Mouse (Mus musculus) CD8-positive naive resting alpha-beta T cell, adult 57 days (primary cell): ENCODE data around the gene Vac14. TPM values are rescaled to one million over a fixed set of nuclear protein-coding genes. Genes with fewer than 3 reads are reported as not detected.

ENCODE experiments used
- total RNA-seq: library from RNA; stranded (reverse); gene quantifications from one replicate; pipeline ENCODE4 v1.2.4, GENCODE M21; 2023

The Vac14 gene
- 54.8 TPM for total RNA-seq

GRCm38 (mm10) chr8:110618391-110619207 lies at the start of gene Vac14:
TSS of gene Vac14 (plus strand) at chr8:110618585.

GRCm38 (mm10) chr8:110720685-110721598 lies 102.6 kb downstream of the Vac14 start, which contains the start of gene Mtss1l:
TSS of gene Mtss1l (plus strand) at chr8:110721476.

Other genes with a start within 250 kb of the Vac14 start
- gene Mtss1l, start 102.9 kb downstream of the Vac14 start, total RNA-seq, result 3.3 TPM
- not detected for gene Il34, start 187.3 kb downstream of the Vac14 start, total RNA-seq
- gene Cog4, start 228.0 kb downstream of the Vac14 start, total RNA-seq, result 45.7 TPM
- 162 TPM for gene Sf3b3, start 228.2 kb downstream of the Vac14 start, total RNA-seq